Mouse (Mus musculus) small intestine, adult 2 months (tissue): ENCODE measurements at regions not wholly inside any gene's neighbourhood (a gene's known extent, or its start where the extent isn't known, plus 50 kb on each side); places are given as distances from the start of the nearest gene placed in this dataset.

Experiments used
- H3K27ac ChIP-seq: fragments of 200-500 bp; 2 replicates; pipeline ENCODE4 v1.5.1; 2012; ENCODE audit warnings: low read depth, low read length, control low read depth, inconsistent platforms; ENCODE audit not compliant: insufficient read depth
- H3K27me3 ChIP-seq: fragments of 200-500 bp; 2 replicates; pipeline ENCODE4 v1.6.1; 2012; ENCODE audit warnings: mild to moderate bottlenecking, moderate library complexity, low read length, inconsistent platforms; ENCODE audit not compliant: control insufficient read depth, insufficient read depth
- H3K36me3 ChIP-seq: fragments of 200-500 bp; 2 replicates; pipeline ENCODE4 v1.6.1; 2012; ENCODE audit warnings: mild to moderate bottlenecking, low read length, control low read depth, inconsistent platforms; ENCODE audit not compliant: control insufficient read depth, insufficient read depth
- H3K4me1 ChIP-seq: fragments of 200-500 bp; 2 replicates; pipeline ENCODE4 v1.6.1; 2012; ENCODE audit warnings: low read length, inconsistent platforms, mixed read lengths; ENCODE audit not compliant: control insufficient read depth, insufficient read depth, insufficient read length
- H3K4me3 ChIP-seq: fragments of 200-500 bp; 2 replicates; pipeline ENCODE4 v1.5.1; 2012; ENCODE audit warnings: low read depth, mild to moderate bottlenecking, control low read depth, inconsistent platforms, low read length, moderate library complexity
- CTCF ChIP-seq: fragments of 200-500 bp; IDR thresholded peaks from 2 replicates; pipeline ENCODE4 v1.5.1; 2012; ENCODE audit warnings: low read depth, mild to moderate bottlenecking, control low read depth, inconsistent platforms, low read length, moderate library complexity, mixed read lengths; ENCODE audit not compliant: insufficient replicate concordance, insufficient read length; ENCODE audit errors: extremely low read depth
- POLR2A ChIP-seq: fragments of 200-500 bp; IDR thresholded peaks from 2 replicates; pipeline ENCODE4 v1.6.1; 2012; ENCODE audit warnings: low read depth, mild to moderate bottlenecking, control low read depth, inconsistent platforms, low read length, moderate library complexity
- WGBS: fragments of 180-500 bp; shearing (Covaris S2); methylation state at CpG from one replicate; pipeline ENCODE4 v1.1.7; 2018; 5-methylcytosine and 5-hydroxymethylcytosine counted together

- TF ChIP-seq POLR2A, result no peak
- no peak for TF ChIP-seq CTCF
- H3K4me1 ChIP-seq, result peaks cover 12% of the 10 kb centered on the region
- 55% methylated on average over 2 of the region's 2 CpGs for WGBS
- 0 out of 2 replicates have a peak overlapping the region, but pooled peaks have one; percentile 5 for H3K27ac ChIP-seq
- H3K4me3 ChIP-seq, result no peak overlapping the region
- H3K36me3 ChIP-seq, result no peaks in the 10 kb centered on the region
- no peaks in the 10 kb centered on the region for H3K27me3 ChIP-seq
Measured at GRCm38 (mm10) chr10:17528116-17528515, 194.9 kb upstream of the Cited2 start.

- Histone ChIP-seq H3K27ac (peak overlapping the region; percentile 3; the same call in 1 of the 2 replicates), H3K4me1 (peaks cover 12% of the 10 kb centered on the region), H3K27me3 (no peaks in the 10 kb centered on the region), H3K36me3 (no peaks in the 10 kb centered on the region), H3K4me3 (no peak overlapping the region)
- 24% methylated on average over 6 of the region's 6 CpGs for WGBS
- TF ChIP-seq CTCF (no peak), POLR2A (no peak)
Measured at GRCm38 (mm10) chr10:17528846-17529245, 194.2 kb upstream of the Cited2 start.

GRCm38 (mm10) chr10:17529851-17530509 is 193.0 kb upstream of the Cited2 start:
- Histone ChIP-seq H3K36me3 (no peaks in the 10 kb centered on the region), H3K27ac (no peak overlapping the region), H3K27me3 (no peaks in the 10 kb centered on the region), H3K4me1 (peaks cover 12% of the 10 kb centered on the region), H3K4me3 (no peak overlapping the region)
- TF ChIP-seq POLR2A (no peak), CTCF (no peak)
- WGBS, result 82% methylated on average over 4 of the region's 4 CpGs

- Histone ChIP-seq H3K4me3 (no peak overlapping the region), H3K27ac (peak overlapping the region; percentile 51), H3K36me3 (no peaks in the 10 kb centered on the region), H3K4me1 (peaks cover 12% of the 10 kb centered on the region), H3K27me3 (no peaks in the 10 kb centered on the region)
- 21% methylated on average over 3 of the region's 3 CpGs for WGBS
- TF ChIP-seq CTCF (no peak), POLR2A (no peak)
Measured at GRCm38 (mm10) chr10:17531021-17531420, 192.0 kb upstream of the Cited2 start.

- H3K36me3 ChIP-seq, result no peaks in the 10 kb centered on the region
- TF ChIP-seq CTCF (no peak), POLR2A (no peak)
- H3K27ac ChIP-seq, result no peak overlapping the region
- 94% methylated on average over 6 of the region's 6 CpGs for WGBS
- no peaks in the 10 kb centered on the region for H3K4me1 ChIP-seq
- H3K4me3 ChIP-seq, result no peak overlapping the region
- no peaks in the 10 kb centered on the region for H3K27me3 ChIP-seq
Measured at GRCm38 (mm10) chr10:17538944-17539533, 184.0 kb upstream of the Cited2 start.

- Histone ChIP-seq H3K27me3 (no peaks in the 10 kb centered on the region), H3K4me3 (no peak overlapping the region), H3K4me1 (no peaks in the 10 kb centered on the region), H3K36me3 (no peaks in the 10 kb centered on the region), H3K27ac (no peak overlapping the region)
- TF ChIP-seq CTCF (no peak), POLR2A (no peak)
- WGBS, result 71% methylated on average over 6 of the region's 6 CpGs
Measured at GRCm38 (mm10) chr10:17540404-17541375, 182.3 kb upstream of the Cited2 start.
